Mouse (Mus musculus) 3T3-L1 (cell line): ENCODE results near the gene Bphl.
"Not testable (repeated sequence)": the region's sequence is repeated elsewhere in the genome, so short reads cannot be mapped to it uniquely, and the experiment has no call there.

Experiments used
- DNase-seq: peaks from one replicate; pipeline ENCODE4 v3.0.0-alpha.2; 2015; ENCODE audit warnings: low read depth, low spot score

Gene Bphl

DNA sequence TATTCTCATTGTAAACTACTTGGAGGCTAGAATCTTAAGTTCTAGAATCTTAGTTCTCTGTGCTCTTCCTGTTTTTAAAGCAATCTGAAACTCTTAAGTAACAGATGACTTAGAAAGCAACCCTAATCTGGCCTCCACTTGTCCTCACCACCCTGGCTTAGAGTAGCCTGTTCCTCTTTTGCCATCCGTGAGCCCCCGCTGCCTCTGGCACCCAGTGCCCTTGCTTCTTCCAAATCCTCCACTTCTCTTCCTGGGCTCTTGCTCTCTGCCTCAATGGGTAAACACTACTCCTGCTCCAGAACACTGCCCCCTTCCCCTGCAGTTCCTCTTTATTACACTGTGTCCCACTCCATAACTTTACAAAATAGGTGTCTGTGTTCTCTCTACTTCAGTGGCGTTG lies 14.3 kb downstream of the Bphl start:
- DNase-seq, result no peak

DNA sequence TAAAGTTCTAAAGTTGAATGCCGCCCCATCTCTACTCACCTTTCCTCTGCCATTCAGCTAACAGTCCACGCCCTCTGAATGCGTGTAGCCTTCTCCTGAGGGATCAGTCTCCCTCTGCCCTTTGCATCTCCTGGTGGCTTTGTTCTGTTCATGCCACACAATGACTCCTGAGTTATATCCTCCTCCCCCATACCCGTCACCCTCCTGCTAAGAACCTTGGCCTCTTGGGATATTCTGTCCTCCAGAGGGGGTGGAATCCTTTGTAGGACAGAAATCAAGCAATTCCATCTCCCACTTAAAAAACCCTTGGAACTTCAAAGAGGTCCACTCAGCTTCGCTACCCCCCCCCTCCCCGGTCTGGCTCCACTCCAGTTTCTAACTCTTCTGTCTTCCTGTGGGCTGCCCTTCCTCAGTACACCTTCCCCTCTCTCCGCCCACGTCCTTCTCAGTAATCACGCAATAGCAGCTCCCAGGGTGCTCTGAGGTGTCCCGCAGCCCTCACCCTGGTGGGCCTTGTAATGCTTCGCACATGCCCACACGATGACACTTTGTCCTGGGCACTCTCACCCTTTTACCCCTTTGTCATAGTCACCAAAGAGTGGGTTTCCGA lies 16.4 kb downstream of the Bphl start:
- DNase-seq, result no peak

DNA sequence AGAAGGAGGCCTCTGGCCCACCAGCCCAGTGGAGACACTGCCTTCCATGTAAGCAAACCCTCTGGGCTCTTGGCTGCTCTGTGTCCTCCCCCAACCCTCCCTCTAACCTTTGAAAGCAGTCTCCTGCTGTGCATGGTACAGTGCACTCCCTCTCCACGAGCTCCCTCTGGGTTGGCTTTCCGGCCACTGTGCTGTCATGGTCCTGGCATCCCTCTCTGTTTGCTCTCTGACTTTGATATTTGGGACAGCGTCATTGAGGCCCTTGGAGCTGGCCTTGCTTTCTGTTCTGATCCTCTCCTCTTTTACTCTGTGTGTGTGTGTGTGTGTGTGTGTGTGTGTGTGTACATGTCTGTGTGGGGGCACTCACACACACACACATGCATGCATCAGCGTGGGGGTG lies 17.0 kb downstream of the Bphl start:
- no peak for DNase-seq

DNA sequence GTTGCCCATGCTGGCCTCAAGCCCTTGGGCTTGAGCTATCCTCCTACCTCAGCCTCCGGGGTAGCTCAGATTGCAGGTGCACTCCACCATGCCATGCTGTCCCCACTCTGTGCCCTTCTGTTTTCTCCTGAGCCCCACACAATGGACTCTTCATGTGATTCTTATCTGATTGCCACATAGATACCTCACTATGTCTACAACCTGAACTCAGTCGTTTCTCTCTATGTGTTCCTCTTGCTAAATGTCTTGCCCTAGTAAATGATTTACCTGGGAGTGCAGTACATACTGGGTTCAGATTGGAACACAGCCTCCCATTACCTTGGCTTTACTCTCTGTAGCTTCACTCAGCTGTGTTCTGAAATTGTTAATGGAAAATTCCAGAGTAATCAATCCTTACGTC lies 17.6 kb downstream of the Bphl start:
- DNase-seq, result no peak

DNA sequence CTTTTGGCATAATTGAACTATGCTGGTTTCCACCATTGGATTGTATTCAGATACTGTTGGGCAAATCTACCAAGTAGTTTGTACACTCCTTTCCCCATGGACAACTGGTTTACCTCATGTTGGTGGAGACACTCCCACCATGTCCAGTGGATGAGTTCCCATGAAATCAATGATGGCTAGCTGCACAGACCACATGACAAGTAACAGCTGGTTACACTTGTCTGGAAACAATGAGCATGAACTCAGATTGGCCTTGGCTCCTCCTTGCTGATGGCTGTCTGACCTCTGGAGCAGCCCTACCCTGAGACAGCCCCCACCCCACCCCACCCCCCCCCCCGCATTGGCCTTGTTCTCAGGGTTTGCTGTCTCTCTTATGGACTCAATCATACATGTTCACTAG lies 19.9 kb downstream of the Bphl start:
- DNase-seq, result no peak

DNA sequence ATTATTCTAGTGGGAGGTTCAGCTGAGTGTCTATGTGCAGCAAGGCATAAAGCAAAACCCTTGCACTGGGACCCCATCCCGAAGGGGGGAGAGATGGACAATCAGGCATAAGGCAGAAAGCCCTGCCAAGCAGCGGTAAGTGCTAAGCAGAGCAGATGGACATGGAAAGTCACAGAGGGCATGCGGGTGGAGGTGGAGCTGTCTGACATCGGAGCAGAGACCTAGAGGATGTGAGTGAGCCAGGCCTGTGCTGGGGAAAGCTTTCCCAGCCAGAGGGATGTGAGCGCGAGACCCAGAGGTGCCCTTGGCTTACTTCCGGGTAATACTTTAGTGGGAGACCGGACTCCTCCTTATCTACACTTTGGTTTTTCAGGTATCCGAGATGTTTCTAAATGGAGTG lies 22.7 kb downstream of the Bphl start:
- no peak for DNase-seq

DNA sequence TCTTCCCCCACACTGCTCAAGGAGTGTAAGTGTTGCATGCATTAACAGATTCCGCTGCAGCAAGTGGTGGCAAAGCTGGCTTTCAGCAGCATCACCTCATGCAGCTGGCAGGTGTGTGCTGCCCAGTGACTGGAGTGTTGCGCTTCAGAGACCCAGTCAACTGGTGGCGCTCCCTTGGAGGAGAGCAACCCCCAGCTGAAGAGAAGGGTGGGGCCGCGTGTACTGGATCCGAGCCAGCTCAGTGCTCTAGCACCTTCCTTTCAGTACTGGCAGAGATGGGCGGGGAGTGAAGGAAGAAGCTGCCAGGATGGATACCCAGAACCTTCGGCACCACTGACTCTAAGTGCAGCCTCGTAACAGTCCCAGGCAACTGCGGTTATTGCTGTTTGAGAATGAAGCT lies 25.1 kb downstream of the Bphl start:
- DNase-seq, result no peak

DNA sequence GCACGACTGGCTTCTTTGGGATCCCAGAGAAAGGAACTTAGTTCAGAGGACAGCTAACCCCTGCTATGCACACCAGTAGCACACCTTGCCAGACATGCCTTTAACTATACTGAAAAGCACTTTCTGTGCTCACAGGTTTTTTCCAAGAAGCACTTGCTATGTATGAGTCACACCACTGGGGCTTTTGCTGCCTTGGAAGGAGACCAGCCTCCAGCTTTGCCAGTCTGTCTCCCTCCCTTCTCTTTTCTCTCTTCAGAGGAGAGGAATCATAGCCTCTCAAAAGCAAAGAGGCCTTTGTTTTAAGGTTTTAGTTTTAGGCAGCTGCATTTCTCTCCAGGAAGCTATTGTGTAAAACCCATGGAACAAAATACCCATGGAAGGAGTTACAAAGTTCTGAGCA lies 29.0 kb downstream of the Bphl start:
- DNase-seq, result peak; percentile 77

DNA sequence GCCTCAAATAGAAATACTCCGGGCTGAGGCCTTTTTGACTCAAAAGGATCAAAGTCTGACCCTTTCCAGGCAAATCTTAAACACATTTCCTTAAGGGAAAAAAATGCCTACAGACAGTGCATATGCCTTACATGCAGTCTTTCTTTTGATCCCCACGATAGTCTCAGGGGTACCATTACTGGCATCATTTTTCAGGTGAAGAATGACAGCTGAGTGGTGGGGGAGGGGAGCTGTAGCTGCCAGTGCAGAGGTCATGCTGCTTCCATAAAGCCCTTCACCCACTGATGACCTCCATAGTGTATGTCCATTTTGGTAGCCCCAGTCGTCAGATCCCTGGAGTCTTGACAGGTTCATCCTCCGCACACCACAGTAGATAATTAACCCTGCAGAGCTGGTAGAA lies 32.9 kb downstream of the Bphl start:
- no peak for DNase-seq

DNA sequence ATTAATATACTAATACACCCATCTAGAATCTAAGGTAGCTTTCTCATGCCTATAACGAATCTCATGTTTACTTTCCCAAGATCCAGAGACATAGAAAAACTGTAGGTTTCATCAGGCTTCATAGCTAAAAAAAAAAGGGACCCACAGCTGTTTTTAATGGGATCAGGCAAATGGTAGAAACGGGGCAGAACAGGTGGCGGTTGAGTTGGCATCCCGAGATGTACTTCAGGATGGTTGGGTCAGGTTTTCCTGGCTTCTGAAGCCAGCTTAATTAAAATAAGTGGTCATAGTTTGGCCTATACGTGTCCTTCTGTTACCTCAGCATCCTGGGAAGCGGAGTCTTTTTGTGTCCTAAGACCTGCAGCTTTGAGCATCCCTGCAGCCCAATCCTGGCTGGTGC lies 34.4 kb downstream of the Bphl start:
- no peak for DNase-seq

DNA sequence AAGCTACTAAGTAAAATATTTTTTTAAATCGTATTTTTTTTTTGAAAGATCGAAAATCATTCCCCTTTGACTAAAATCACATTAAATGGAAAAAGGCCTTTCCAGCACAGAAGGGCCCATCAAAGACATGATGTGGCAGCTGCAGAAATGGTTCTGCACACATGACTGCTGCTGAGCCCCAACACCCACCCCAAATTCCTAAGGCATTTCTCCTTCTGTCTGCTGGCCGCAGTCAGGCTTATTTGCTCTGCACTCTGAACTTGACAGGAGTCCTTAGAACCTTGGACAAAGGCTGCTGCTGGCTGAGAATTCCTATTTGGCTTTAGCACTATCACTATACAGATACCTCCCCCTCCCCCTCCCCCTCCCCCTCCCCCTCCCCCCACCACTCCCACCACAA lies 35.5 kb downstream of the Bphl start:
- DNase-seq, result no peak

DNA sequence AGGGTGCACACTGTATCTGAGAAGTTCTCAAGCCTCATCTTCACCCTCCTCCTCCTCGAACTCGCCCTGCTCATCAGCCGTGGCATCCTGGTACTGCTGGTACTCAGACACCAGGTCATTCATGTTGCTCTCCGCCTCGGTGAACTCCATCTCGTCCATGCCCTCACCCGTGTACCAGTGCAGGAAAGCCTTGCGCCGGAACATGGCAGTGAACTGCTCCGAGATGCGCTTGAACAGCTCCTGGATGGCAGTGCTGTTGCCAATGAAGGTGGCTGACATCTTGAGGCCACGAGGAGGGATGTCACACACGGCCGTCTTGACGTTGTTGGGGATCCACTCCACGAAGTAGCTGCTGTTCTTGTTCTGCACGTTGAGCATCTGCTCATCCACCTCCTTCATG lies 37.0 kb downstream of the Bphl start:
- not testable (repeated sequence) for DNase-seq

DNA sequence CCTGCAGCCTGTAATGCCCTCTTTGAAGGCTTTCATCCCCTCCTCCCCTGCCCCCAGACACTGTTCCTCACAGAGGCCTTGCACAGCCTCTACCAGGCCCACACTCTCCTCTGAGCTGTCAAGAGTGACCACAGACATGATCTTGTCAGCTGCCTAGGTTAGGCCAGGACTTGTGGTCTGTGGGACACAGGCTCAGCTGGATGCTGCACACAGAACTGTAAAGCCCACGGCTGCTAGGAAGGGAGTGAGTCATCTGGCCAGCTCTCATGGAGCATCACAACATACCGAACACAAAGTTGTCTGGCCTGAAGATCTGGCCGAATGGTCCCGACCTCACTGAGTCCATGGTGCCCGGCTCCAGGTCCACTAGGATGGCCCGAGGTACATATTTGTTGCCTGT lies 38.5 kb downstream of the Bphl start:
- DNase-seq, result peak; percentile 56

DNA sequence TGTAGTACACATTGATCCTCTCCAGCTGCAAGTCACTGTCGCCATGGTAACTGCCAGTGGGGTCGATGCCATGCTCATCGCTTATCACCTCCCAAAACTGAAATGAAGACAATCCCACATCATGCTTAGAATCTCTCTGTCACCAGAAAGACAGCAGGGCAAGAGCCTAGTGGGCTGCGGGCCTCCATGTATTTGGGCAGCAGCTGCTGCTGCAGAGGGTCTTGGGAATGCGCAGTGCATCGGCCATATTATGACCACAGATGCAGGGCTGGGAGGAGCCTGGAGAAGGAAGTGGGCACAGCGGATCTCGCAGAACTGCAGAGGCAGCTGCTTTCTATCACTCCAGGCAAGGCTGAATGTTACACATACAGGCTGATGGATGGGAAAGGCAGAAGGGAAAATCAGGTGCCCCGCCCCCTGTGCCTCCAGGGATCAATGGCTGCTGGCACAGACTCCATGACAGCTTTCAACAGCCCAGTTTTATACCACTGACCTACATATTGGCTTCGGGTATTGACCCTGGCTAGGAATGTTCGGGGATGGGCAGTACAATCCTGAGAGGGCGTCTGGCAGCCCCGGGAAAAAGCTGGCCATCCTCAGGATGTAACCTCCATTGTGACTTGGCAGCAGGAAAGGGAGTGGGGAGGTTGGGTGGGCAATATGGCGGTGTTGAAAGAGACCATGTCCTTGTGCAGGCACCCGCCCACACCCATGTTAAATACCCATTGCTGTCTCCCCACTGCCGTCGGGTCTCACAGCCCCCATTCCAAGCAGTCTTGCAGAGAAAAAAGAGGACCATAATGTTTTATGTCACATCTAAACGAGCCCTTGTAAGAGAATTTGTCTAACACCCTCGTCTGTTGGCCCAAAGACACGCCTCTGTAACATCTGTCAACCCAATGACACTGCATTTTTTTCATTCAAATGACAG lies 39.4 kb downstream of the Bphl start:
- no peak for DNase-seq

DNA sequence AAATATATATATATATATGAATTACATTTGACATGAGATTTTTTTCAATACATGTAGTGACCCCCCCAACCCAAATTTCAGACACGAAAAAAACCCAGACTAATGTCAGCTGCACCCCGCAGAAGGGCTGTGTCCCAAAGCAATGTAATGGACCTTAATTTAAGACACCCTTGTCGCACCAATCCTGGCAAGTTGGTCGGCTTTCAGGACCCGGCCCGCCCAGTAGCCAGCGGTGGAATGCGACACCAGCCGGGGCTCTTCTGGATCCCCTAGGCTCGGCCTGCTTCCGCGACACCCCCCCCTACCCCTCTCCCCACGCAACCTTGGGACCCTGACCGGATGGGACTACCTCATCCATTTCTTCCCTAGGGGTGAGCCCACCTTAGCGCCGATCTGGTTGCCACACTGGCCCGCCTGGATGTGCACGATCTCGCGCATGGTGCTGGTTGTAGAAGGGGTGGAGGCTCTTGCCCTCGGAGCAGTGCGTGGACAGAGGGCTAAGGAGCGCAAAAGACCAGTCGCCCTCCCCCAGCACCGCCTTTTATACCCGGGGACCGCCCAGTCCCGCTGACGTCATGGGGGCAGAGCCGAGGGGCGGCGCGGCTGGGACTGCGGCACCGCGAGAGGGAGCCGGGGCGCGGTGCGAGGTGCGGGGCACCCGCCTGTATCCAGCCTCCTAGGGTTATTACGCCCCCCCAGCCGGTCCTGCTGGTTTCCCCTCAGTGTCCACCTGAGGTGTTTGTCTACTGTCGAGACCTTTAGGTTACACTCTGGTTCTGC lies 40.3 kb downstream of the Bphl start, which contains the start of gene Tubb2a:
Tubb2a (minus strand) TSS at position 516 of the 780 bp plus-strand sequence.
- peak; percentile 70 for DNase-seq

DNA sequence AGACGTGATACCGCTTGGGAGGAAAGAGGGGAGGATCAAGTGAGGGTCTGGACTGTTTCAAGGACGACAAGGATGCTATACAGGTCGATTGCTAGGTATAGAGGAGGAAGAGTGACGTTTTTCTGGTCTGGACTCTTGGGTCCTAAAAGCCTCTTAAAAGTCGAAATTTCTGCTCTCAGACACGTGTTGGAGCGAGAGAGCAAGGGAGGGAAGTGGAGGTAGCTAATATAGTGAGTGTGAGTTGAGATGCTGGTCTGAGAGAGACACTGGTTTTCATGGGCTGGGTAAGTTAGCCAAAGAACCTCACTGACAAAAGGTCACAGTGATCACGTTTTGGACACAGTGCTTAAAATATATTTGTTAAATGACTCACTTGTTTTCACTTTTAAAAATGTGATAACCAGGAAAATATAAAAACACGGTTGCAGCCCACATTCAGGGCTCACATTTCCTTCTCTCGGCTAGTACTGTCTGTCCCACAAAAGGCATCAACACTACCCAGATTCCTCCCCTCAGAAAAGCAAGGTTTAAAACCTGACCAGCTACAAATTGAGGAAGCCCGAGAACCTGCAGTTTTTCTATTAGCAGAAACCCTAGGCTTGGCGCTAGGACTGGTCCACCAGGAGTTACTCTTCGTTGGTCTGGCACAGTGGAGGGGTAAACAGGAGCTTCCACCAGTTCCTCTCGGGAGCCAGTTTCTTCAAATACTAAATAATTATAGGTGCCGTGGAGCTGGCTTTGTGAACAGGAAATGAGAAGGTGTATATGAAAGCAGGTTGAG lies 41.3 kb downstream of the Bphl start:
- no peak for DNase-seq

DNA sequence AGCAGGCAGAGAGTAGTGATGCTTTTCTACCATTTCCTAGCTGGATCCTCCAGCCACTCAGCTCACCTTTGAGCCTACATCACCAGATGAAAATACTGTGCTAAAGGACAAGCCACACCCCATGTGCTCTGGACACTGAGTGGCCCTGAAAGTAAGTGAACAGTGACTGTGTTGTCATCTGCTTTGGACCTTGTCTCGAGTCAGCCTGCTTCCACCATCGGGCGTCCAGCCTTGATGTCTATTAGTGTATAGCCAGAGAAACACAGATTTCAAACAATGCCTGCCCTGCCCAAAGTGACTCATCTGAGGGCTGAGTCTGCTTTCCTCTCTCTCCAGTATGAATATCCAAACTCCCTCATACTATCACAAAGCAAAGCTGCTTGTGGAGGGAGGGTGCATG lies 42.4 kb downstream of the Bphl start:
- peak; percentile 67 for DNase-seq

DNA sequence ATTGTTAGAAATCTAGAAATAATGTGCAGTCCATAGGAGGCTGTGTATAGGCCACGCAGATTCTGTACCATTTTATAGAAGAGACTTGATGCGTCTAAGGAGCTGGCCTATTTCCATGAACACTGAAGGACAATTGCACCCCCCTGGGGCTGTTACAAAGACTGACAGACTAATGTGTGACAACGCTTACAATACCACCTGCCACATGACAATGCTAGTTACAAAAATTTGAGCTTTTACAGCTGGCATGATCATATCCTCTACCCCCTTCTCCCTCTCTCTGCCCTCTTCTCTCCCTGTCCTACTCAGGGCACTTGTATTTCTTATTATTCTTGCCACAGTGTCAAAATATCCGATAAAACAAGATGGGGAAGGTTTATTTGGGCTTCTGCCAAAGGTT lies 44.5 kb downstream of the Bphl start:
- DNase-seq, result no peak

DNA sequence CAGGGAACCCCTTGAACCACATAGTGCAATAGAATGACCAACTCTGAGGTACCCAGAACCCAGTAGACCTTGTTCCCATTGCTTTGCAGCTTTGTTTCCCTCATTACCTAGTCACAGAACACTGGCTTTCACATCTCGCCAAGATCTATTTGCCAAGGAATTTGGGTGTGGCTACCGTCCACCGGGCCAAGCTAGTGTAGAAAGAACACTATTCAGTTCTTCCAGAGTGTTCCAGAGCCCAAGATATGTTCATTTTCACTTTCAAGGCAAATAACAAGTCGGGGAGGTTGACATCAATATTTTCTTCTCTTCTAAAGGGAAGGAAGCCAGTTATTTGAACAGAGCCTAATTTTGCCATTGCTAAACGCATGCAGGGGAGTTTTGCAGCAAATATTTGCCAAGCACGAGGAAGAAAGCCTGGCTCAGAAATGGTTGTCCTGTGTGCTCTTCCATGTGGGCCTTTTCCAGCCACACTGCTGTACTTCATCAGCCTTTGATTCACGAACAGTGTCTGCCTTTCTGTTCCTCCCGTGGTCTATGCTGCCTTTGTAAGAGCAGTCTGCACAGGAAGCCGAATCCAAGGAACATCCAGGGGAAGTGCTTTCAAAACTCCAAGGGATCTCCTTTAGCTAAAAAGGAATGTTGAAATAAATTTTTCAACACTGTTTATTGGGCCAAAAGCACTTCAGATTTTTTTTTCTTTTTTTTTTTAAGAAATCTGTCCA lies 46.8 kb downstream of the Bphl start:
- peak; percentile 69 for DNase-seq

DNA sequence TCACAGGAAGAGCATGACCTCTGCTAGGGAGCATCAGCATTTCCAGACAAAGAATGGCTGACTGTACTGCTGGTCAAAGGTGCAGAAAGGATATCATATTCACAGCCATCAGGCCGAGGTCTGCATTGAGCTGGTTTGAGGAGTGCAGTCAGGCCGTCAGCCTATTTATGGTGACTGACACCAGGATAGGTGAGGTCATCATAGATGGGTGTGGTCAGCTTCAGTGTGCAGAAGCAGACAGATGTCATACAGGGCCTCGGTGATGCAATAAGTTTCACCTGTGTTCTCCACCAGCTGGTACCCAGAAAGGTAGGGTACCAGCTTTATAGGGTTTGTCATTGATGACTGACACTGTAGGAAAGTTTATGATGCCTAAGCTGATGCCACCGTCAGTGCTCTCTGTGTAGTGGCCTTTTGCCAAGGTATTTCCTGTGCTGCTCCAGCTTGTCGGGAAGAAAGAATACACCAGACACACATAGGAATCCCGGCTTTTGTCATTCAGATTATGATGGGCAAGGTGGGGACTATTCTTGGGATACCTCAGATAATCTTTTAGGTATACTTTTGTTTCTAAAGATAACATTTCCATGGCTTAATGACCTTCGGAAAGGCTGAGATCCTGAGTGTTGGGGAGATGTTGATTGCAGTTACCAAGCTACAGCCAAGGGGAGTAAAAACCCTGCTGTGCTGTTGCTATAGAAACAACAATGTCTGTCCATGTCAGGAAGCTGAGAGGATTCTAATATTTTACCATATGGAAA lies 49.8 kb downstream of the Bphl start:
- no peak for DNase-seq
